Mouse (Mus musculus) heart, adult 2 months (tissue): ENCODE measurements around the gene 1700022I11Rik. TPM values are rescaled to one million over a fixed set of nuclear protein-coding genes. Genes with fewer than 3 reads are reported as not detected.

Source experiments
- DNase-seq, 2 experiments: peaks; one replicate each; pipeline ENCODE4 v3.0.0; 2021
- H3K27ac ChIP-seq: fragments of 200-600 bp; 2 replicates; pipeline ENCODE4 v1.8.1; 2022
- H3K27me3 ChIP-seq: fragments of 200-500 bp; 2 replicates; pipeline ENCODE4 v1.6.1; 2012; ENCODE audit warnings: mild to moderate bottlenecking, low read length, inconsistent platforms, mixed read lengths; ENCODE audit not compliant: control insufficient read depth, insufficient read depth
- H3K36me3 ChIP-seq: fragments of 200-500 bp; 2 replicates; pipeline ENCODE4 v1.6.1; 2012; ENCODE audit warnings: low read length, inconsistent platforms; ENCODE audit not compliant: control insufficient read depth, insufficient read depth
- H3K4me1 ChIP-seq: fragments of 200-500 bp; 2 replicates; pipeline ENCODE4 v1.6.1; 2011; ENCODE audit warnings: low read length; ENCODE audit not compliant: control insufficient read depth, insufficient read depth
- H3K4me3 ChIP-seq: fragments of 200-600 bp; 2 replicates; pipeline ENCODE4 v1.8.1; 2022
- H3K79me2 ChIP-seq: fragments of 200-500 bp; replicated peaks from 2 replicates; pipeline ENCODE4 v1.6.1; 2012; ENCODE audit warnings: mild to moderate bottlenecking, inconsistent platforms, low read length, moderate library complexity, mixed read lengths; ENCODE audit not compliant: control insufficient read depth, insufficient read depth
- H3K9ac ChIP-seq: fragments of 200-500 bp; 2 replicates; pipeline ENCODE4 v1.6.1; 2012; ENCODE audit warnings: low read depth, mild to moderate bottlenecking, control low read depth, inconsistent platforms, low read length, mixed read lengths
- CTCF ChIP-seq: fragments of 200-600 bp; IDR thresholded peaks from 2 replicates; pipeline ENCODE4 v1.8.1; 2022; ENCODE audit warnings: antibody characterized with exemption, mild to moderate bottlenecking, moderate library complexity
- EP300 ChIP-seq: fragments of 200-500 bp; IDR thresholded peaks from 2 replicates; pipeline ENCODE4 v1.6.1; 2011; ENCODE audit warnings: low read depth, low read length, control low read depth; ENCODE audit not compliant: insufficient read depth
- POLR2A ChIP-seq: fragments of 200-500 bp; IDR thresholded peaks from 2 replicates; pipeline ENCODE4 v1.6.1; 2011; ENCODE audit warnings: mild to moderate bottlenecking, low read depth, low read length, control low read depth; ENCODE audit not compliant: insufficient read depth
- WGBS: fragments of 180-500 bp; shearing (Covaris S2); methylation state at CpG from one replicate; pipeline ENCODE4 v1.1.7; 2018; 5-methylcytosine and 5-hydroxymethylcytosine counted together
- intact Hi-C: fragments of 180-260 bp; cut with DNase I; formaldehyde crosslinking; loops from one replicate; pipeline ENCODE4 v1.15.1; 2025
- polyA plus RNA-seq: library from polyadenylated mRNA; depleted of rRNA; stranded (reverse); fragments of >200 nt; gene quantifications from 2 replicates; pipeline ENCODE4 v1.2.3, GENCODE M21; 2012
- total RNA-seq, 2 experiments: library from RNA; stranded (reverse); gene quantifications; 2 replicates each; pipeline ENCODE4 v1.2.3; 2021

1700022I11Rik gene
- total and polyA plus RNA-seq, 3 experiments: not detected

DNA sequence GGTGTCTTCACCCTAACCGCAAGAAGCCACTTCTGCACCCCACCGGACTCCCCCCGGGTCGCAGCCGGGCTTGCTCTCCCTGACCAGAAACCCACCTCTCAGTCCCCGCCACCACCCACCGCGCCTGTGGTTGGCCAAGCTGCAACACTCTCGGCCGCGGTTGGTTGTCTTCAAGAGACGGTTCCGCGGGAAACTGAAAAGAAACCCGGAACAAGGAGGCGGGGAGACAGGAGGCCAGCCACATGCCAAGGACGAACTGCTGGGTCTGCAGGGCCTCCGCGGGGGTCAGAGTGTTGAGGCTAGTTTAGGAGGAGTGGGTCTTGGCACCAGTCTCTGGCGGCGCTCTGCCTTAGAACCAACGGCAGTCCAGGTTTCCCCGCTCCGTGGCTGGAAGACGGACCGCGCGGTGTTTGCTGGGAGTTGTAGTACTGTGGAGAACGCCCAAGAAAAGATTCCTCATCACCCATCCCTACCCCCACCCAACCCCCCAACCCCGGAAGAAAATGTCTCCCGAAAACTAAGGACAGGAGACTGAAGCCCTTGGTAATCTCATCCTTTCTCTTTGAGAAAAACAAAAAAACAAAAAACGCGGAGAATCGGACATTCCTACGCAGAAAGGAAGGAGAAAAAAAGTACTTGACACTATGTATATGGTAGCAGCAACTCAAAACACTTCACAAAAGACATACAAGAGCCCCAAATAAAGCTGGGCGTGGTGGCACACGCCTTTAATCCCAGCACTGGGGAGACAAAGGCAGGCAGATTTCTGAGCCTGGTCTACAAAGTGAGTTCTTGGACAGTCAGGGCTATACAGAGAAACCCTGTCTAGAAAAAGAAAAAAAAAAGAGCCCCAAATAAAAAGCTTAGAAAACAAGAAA lies 41.0 kb downstream of the 1700022I11Rik start, which contains the start of gene Fancg:
Fancg (minus strand) TSS at position 346 of the 878 bp plus-strand sequence.
- peak within 1 kb of the TSS; percentile 68 for H3K27ac ChIP-seq
- H3K27me3 ChIP-seq: no peaks in the 10 kb centered on the region
- TF ChIP-seq POLR2A (0 out of 2 replicates have a peak, but pooled peaks have one; percentile 16), EP300 (0 out of 2 replicates have a peak, but pooled peaks have one; percentile 38), CTCF (no peak)
- peaks cover 4% of the 10 kb centered on the region; the same call in 1 of the 2 replicates for H3K4me1 ChIP-seq
- WGBS: under 1% methylated on average over 37 of the region's 37 CpGs
- intact Hi-C loops: no loop called here
- DNase-seq: peak; percentile 88 to 89
- H3K36me3 ChIP-seq: no peaks in the 10 kb centered on the region
- peak within 1 kb of the TSS; percentile 95 for H3K4me3 ChIP-seq
- H3K9ac ChIP-seq: peak within 1 kb of the TSS; percentile 57
- H3K79me2 ChIP-seq: no peaks in the 10 kb centered on the region

GRCm38 (mm10) chr4:43012091-43012490 lies 42.7 kb downstream of the 1700022I11Rik start:
- H3K4me3 ChIP-seq: no peak overlapping the region
- H3K27me3 ChIP-seq: no peaks in the 10 kb centered on the region
- H3K79me2 ChIP-seq: no peaks in the 10 kb centered on the region
- intact Hi-C loops: no loop called here
- WGBS: 96% methylated on average over 1 of the region's 1 CpGs
- no peak for DNase-seq
- no peak overlapping the region for H3K9ac ChIP-seq
- no peaks in the 10 kb centered on the region for H3K36me3 ChIP-seq
- TF ChIP-seq POLR2A: no peak
- no peak for TF ChIP-seq EP300
- no peak for TF ChIP-seq CTCF
- peaks cover 4% of the 10 kb centered on the region; the same call in 1 of the 2 replicates for H3K4me1 ChIP-seq
- H3K27ac ChIP-seq: no peak overlapping the region

DNA sequence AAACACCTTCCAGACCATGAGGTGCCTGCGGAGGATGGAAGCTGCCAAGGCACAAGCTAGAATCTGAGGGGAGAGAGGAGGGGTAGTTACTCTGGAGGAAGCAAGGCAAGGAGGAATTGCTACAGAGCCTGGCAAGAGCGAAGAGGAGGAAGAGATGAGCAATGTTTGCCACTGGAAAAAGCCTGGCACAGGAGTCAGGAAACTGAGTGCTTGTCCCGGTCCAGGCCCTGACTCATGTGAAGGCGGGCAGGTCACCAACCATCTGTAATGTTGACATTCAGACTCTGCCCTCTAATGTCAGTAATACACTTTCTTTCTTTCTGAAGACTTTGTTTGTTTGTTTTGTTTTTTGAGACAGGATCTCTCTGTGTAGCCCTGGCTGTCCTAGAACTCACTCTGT lies 48.8 kb downstream of the 1700022I11Rik start:
- H3K27ac ChIP-seq: no peak overlapping the region
- 82% methylated on average over 4 of the region's 4 CpGs for WGBS
- intact Hi-C loops: no loop called here
- DNase-seq: no peak
- no peak overlapping the region for H3K4me3 ChIP-seq
- no peaks in the 10 kb centered on the region for H3K79me2 ChIP-seq
- H3K27me3 ChIP-seq: no peaks in the 10 kb centered on the region
- no peaks in the 10 kb centered on the region for H3K4me1 ChIP-seq
- no peaks in the 10 kb centered on the region for H3K36me3 ChIP-seq
- no peak overlapping the region for H3K9ac ChIP-seq
- TF ChIP-seq CTCF (no peak), EP300 (no peak), POLR2A (no peak)

- H3K36me3 ChIP-seq: no peaks in the 10 kb centered on the region
- H3K27me3 ChIP-seq: no peaks in the 10 kb centered on the region
- peak overlapping the region; percentile 40; the same call in 1 of the 2 replicates for H3K27ac ChIP-seq
- 69% methylated on average over 10 of the region's 10 CpGs for WGBS
- H3K4me1 ChIP-seq: no peaks in the 10 kb centered on the region
- intact Hi-C loops: no loop called here
- TF ChIP-seq POLR2A (no peak), CTCF (no peak), EP300 (no peak)
- no peak overlapping the region for H3K9ac ChIP-seq
- peak overlapping the region; percentile 14; the same call in 1 of the 2 replicates for H3K4me3 ChIP-seq
- DNase-seq: no peak
- H3K79me2 ChIP-seq: no peaks in the 10 kb centered on the region
Observed at GRCm38 (mm10) chr4:43019176-43019575, 49.8 kb downstream of the 1700022I11Rik start.

- no peak overlapping the region for H3K9ac ChIP-seq
- WGBS: 88% methylated on average over 23 of the region's 23 CpGs
- H3K79me2 ChIP-seq: no peaks in the 10 kb centered on the region
- H3K36me3 ChIP-seq: no peaks in the 10 kb centered on the region
- peak overlapping the region; percentile 40; the same call in 1 of the 2 replicates for H3K27ac ChIP-seq
- no peak for DNase-seq
- H3K4me1 ChIP-seq: peaks cover under 1% of the 10 kb centered on the region; the same call in 1 of the 2 replicates
- peak overlapping the region; percentile 14; the same call in 1 of the 2 replicates for H3K4me3 ChIP-seq
- TF ChIP-seq POLR2A: no peak
- TF ChIP-seq CTCF: no peak
- no peak for TF ChIP-seq EP300
- no peaks in the 10 kb centered on the region for H3K27me3 ChIP-seq
- intact Hi-C loops: no loop called here
Observed at GRCm38 (mm10) chr4:43019641-43020465, 50.4 kb downstream of the 1700022I11Rik start.
